Mouse (Mus musculus) neural tube, embryonic 14.5 days (tissue): Measurements from ENCODE around the gene Rbm28. TPM values are rescaled to one million over a fixed set of nuclear protein-coding genes. Genes with fewer than 3 reads are reported as not detected.

Experiments used
- ATAC-seq: fragments of 200-750 bp; cut with Nextera tagmentation; 2 replicates; pipeline ENCODE4 v1.8.0; 2017; ENCODE audit warnings: low read depth, mild to moderate bottlenecking, moderate TSS enrichment, moderate library complexity
- H3K27ac ChIP-seq: fragments of 300-500 bp; sonication (generic); 2 replicates; pipeline ENCODE4 v1.5.1; 2014; ENCODE audit warnings: low read depth, mild to moderate bottlenecking, control low read depth, low read length, moderate library complexity, mixed read lengths
- H3K27me3 ChIP-seq: fragments of 300-500 bp; sonication (generic); 2 replicates; pipeline ENCODE4 v1.6.1; 2014; ENCODE audit warnings: low read length; ENCODE audit not compliant: control insufficient read depth, insufficient read depth
- H3K36me3 ChIP-seq: fragments of 300-500 bp; sonication (generic); 2 replicates; pipeline ENCODE4 v1.6.1; 2014; ENCODE audit warnings: low read length, mixed read lengths; ENCODE audit not compliant: control insufficient read depth, insufficient read depth
- H3K4me1 ChIP-seq: fragments of 300-500 bp; sonication (generic); 2 replicates; pipeline ENCODE4 v1.6.1; 2014; ENCODE audit warnings: low read length; ENCODE audit not compliant: control insufficient read depth, insufficient read depth
- H3K4me2 ChIP-seq: fragments of 300-500 bp; sonication (generic); 2 replicates; pipeline ENCODE4 v1.6.1; 2014; ENCODE audit warnings: mild to moderate bottlenecking, low read depth, low read length, control low read depth
- H3K4me3 ChIP-seq: fragments of 300-500 bp; sonication (generic); 2 replicates; pipeline ENCODE4 v1.5.1; 2014; ENCODE audit warnings: low read depth, low read length, control low read depth, mixed read lengths
- H3K9ac ChIP-seq: fragments of 300-500 bp; sonication (generic); replicated peaks from 2 replicates; pipeline ENCODE4 v1.6.1; 2014; ENCODE audit warnings: low read depth, mild to moderate bottlenecking, control low read depth, low read length, mixed read lengths
- H3K9me3 ChIP-seq: fragments of 300-500 bp; sonication (generic); 2 replicates; pipeline ENCODE4 v1.6.1; 2016; ENCODE audit warnings: low read length; ENCODE audit not compliant: control insufficient read depth
- WGBS: fragments of 180-500 bp; shearing (Covaris S2); extraction: QIAGEN DNeasy Blood & Tissue Kit; methylation state at CpG from one replicate; pipeline ENCODE4 v1.1.7; 2014; 5-methylcytosine and 5-hydroxymethylcytosine counted together
- polyA plus RNA-seq: library from polyadenylated mRNA; unstranded; fragments of >200 nt; fragmentation: Nextera tagmentation; extraction: Ambion mirVana; gene quantifications from 2 replicates; pipeline ENCODE4 v1.2.1, GENCODE M21; 2014

Gene Rbm28
- polyA plus RNA-seq, 1 experiment from 2014 or later: 44.5 TPM

GRCm38 (mm10) chr6:29198309-29199222 lies 33.8 kb upstream of the Rbm28 start:
- peaks cover 4% of the 10 kb centered on the region for H3K36me3 ChIP-seq
- peak; percentile 90 for ATAC-seq
- H3K27me3 ChIP-seq: no peaks in the 10 kb centered on the region
- 6% methylated on average over 25 of the region's 25 CpGs for WGBS
- H3K4me1 ChIP-seq: peaks cover 5% of the 10 kb centered on the region
- 0 out of 2 replicates have a peak overlapping the region, but pooled peaks have one; percentile 16 for H3K9ac ChIP-seq
- peak overlapping the region; percentile 48 for H3K4me2 ChIP-seq
- peak overlapping the region; percentile 13; the same call in 1 of the 2 replicates for H3K4me3 ChIP-seq
- H3K9me3 ChIP-seq: no peaks in the 10 kb centered on the region
- peak overlapping the region; percentile 23; the same call in 1 of the 2 replicates for H3K27ac ChIP-seq

- Histone ChIP-seq H3K36me3 (peaks cover 4% of the 10 kb centered on the region; the same call in 1 of the 2 replicates), H3K4me2 (no peak overlapping the region), H3K27me3 (no peaks in the 10 kb centered on the region), H3K4me1 (peaks cover 5% of the 10 kb centered on the region), H3K4me3 (no peak overlapping the region), H3K9me3 (no peaks in the 10 kb centered on the region), H3K9ac (no peak overlapping the region), H3K27ac (no peak overlapping the region)
- 83% methylated on average over 5 of the region's 5 CpGs for WGBS
- ATAC-seq: no peak
These were observed 31.3 kb upstream of the Rbm28 start for GRCm38 (mm10) chr6:29195846-29196698.

GRCm38 (mm10) chr6:29195146-29195545 lies 30.3 kb upstream of the Rbm28 start:
- no peaks in the 10 kb centered on the region for H3K27me3 ChIP-seq
- peaks cover 5% of the 10 kb centered on the region for H3K4me1 ChIP-seq
- no peak overlapping the region for H3K27ac ChIP-seq
- no peak overlapping the region for H3K9ac ChIP-seq
- no peaks in the 10 kb centered on the region for H3K36me3 ChIP-seq
- H3K4me2 ChIP-seq: no peak overlapping the region
- no peak for ATAC-seq
- no peak overlapping the region for H3K4me3 ChIP-seq
- 78% methylated on average over 5 of the region's 5 CpGs for WGBS
- no peaks in the 10 kb centered on the region for H3K9me3 ChIP-seq

- 72% methylated on average over 15 of the region's 15 CpGs for WGBS
- no peak for ATAC-seq
- H3K27ac ChIP-seq: no peak overlapping the region
These were observed 29.4 kb upstream of the Rbm28 start for GRCm38 (mm10) chr6:29193961-29194750.

GRCm38 (mm10) chr6:29187936-29188335 lies 23.1 kb upstream of the Rbm28 start:
- Histone ChIP-seq H3K4me1 (no peaks in the 10 kb centered on the region), H3K4me2 (no peak overlapping the region), H3K4me3 (no peak overlapping the region), H3K9me3 (no peaks in the 10 kb centered on the region), H3K27ac (no peak overlapping the region), H3K36me3 (no peaks in the 10 kb centered on the region), H3K27me3 (no peaks in the 10 kb centered on the region; the same call in 1 of the 2 replicates), H3K9ac (no peak overlapping the region)
- no peak for ATAC-seq
- 83% methylated on average over 1 of the region's 1 CpGs for WGBS

More at GRCm38 (mm10) chr6:29193961-29194750, 29.4 kb upstream of the Rbm28 start:
- Histone ChIP-seq H3K4me3 (no peak overlapping the region), H3K9ac (no peak overlapping the region), H3K36me3 (no peaks in the 10 kb centered on the region), H3K4me2 (no peak overlapping the region), H3K27me3 (no peaks in the 10 kb centered on the region), H3K9me3 (no peaks in the 10 kb centered on the region), H3K4me1 (peaks cover 5% of the 10 kb centered on the region)

GRCm38 (mm10) chr6:29179843-29180242 lies 15.0 kb upstream of the Rbm28 start:
- Histone ChIP-seq H3K9me3 (no peaks in the 10 kb centered on the region), H3K27ac (peak overlapping the region; percentile 86; the same call in 1 of the 2 replicates), H3K4me3 (peak overlapping the region; percentile 70), H3K36me3 (no peaks in the 10 kb centered on the region), H3K27me3 (peaks cover 5% of the 10 kb centered on the region; the same call in 1 of the 2 replicates), H3K4me2 (peak overlapping the region; percentile 66), H3K9ac (no peak overlapping the region; the same call in 1 of the 2 replicates), H3K4me1 (0 out of 2 replicates have a peak, but pooled peaks cover 4% of the 10 kb centered on the region)
- no peak for ATAC-seq
- WGBS: 51% methylated on average over 8 of the region's 8 CpGs

- under 1% methylated on average over 67 of the region's 79 CpGs for WGBS
- H3K9me3 ChIP-seq: no peaks in the 10 kb centered on the region
- 0 out of 2 replicates have a peak, but pooled peaks cover 4% of the 10 kb centered on the region for H3K4me1 ChIP-seq
- H3K4me3 ChIP-seq: peak within 1 kb of the TSS; percentile 70
- no peaks in the 10 kb centered on the region for H3K36me3 ChIP-seq
- H3K4me2 ChIP-seq: peak within 1 kb of the TSS; percentile 66
- H3K9ac ChIP-seq: peak within 1 kb of the TSS; percentile 72
- ATAC-seq: peak; percentile 88
- H3K27ac ChIP-seq: peak within 1 kb of the TSS; percentile 86
- peaks cover 5% of the 10 kb centered on the region; the same call in 1 of the 2 replicates for H3K27me3 ChIP-seq
These were observed 14.3 kb upstream of the Rbm28 start, which contains the start of gene Prrt4 for GRCm38 (mm10) chr6:29178888-29179658. Gene Prrt4, minus strand, starts transcription at chr6:29179584.
